Mouse (Mus musculus): ENCODE measurements around the gene Perp. TPM values are rescaled to one million over a fixed set of nuclear protein-coding genes. Genes with fewer than 3 reads are reported as not detected.

Gene Perp
- polyA plus RNA-seq, 1 experiment from 2014 or later = 11.7 TPM

GRCm38 (mm10) chr10:18845287-18845662 is 455 bp downstream of the Perp start:
- peaks cover 8% of the 10 kb centered on the region; the same call in 1 of the 2 replicates for H3K4me1 ChIP-seq
- H3K4me2 ChIP-seq = peak overlapping the region; percentile 97
- 6% methylated on average over 18 of the region's 18 CpGs for WGBS
- peaks cover 34% of the 10 kb centered on the region for H3K27me3 ChIP-seq (replicated peaks)
- no peaks in the 10 kb centered on the region for H3K36me3 ChIP-seq (replicated peaks)
- H3K4me3 ChIP-seq = peak overlapping the region; percentile 64
- H3K9me3 ChIP-seq = no peaks in the 10 kb centered on the region
- no peak overlapping the region for H3K27ac ChIP-seq
- peak overlapping the region; percentile 39 for H3K9ac ChIP-seq
- ATAC-seq (replicated peaks) = no peak

GRCm38 (mm10) chr10:18845711-18846110 is 891 bp downstream of the Perp start:
- Histone ChIP-seq H3K36me3 (replicated peaks) (no peaks in the 10 kb centered on the region), H3K9ac (no peak overlapping the region), H3K27me3 (replicated peaks) (peaks cover 34% of the 10 kb centered on the region), H3K4me3 (no peak overlapping the region), H3K4me2 (no peak overlapping the region), H3K9me3 (no peaks in the 10 kb centered on the region), H3K27ac (no peak overlapping the region), H3K4me1 (peaks cover 8% of the 10 kb centered on the region; the same call in 1 of the 2 replicates)
- 68% methylated on average over 4 of the region's 4 CpGs for WGBS
- ATAC-seq (replicated peaks) = no peak

- WGBS = 84% methylated on average over 8 of the region's 8 CpGs
- peaks cover 8% of the 10 kb centered on the region; the same call in 1 of the 2 replicates for H3K4me1 ChIP-seq
Observed at GRCm38 (mm10) chr10:18846474-18847264, 1.8 kb downstream of the Perp start.

GRCm38 (mm10) chr10:18850177-18850576 is 5.4 kb downstream of the Perp start:
- Histone ChIP-seq H3K4me1 (peaks cover 2% of the 10 kb centered on the region; the same call in 1 of the 2 replicates), H3K27ac (no peak overlapping the region), H3K9me3 (no peaks in the 10 kb centered on the region), H3K36me3 (replicated peaks) (no peaks in the 10 kb centered on the region), H3K27me3 (replicated peaks) (peaks cover 19% of the 10 kb centered on the region), H3K4me3 (no peak overlapping the region), H3K9ac (no peak overlapping the region), H3K4me2 (no peak overlapping the region)
- no peak for ATAC-seq (replicated peaks)
- WGBS = 95% methylated on average over 4 of the region's 4 CpGs

More at GRCm38 (mm10) chr10:18846474-18847264, 1.8 kb downstream of the Perp start:
- ATAC-seq (replicated peaks) = no peak
- Histone ChIP-seq H3K4me2 (no peak overlapping the region), H3K9ac (no peak overlapping the region), H3K27me3 (replicated peaks) (peaks cover 34% of the 10 kb centered on the region), H3K36me3 (replicated peaks) (no peaks in the 10 kb centered on the region), H3K4me3 (no peak overlapping the region), H3K9me3 (no peaks in the 10 kb centered on the region), H3K27ac (no peak overlapping the region)

- 87% methylated on average over 7 of the region's 7 CpGs for WGBS
- no peaks in the 10 kb centered on the region for H3K9me3 ChIP-seq
- ATAC-seq (replicated peaks) = no peak
Observed at GRCm38 (mm10) chr10:18853417-18853816, 8.6 kb downstream of the Perp start.

GRCm38 (mm10) chr10:18857244-18857643 is 12.4 kb downstream of the Perp start:
- Histone ChIP-seq H3K4me1 (no peaks in the 10 kb centered on the region), H3K27me3 (replicated peaks) (no peaks in the 10 kb centered on the region), H3K4me3 (no peak overlapping the region), H3K27ac (no peak overlapping the region), H3K9me3 (no peaks in the 10 kb centered on the region), H3K36me3 (replicated peaks) (no peaks in the 10 kb centered on the region), H3K4me2 (no peak overlapping the region), H3K9ac (no peak overlapping the region)
- WGBS = 80% methylated on average over 4 of the region's 4 CpGs
- no peak for ATAC-seq (replicated peaks)

More at GRCm38 (mm10) chr10:18853417-18853816, 8.6 kb downstream of the Perp start:
- no peaks in the 10 kb centered on the region for H3K27me3 ChIP-seq (replicated peaks)
- H3K9ac ChIP-seq = no peak overlapping the region
- no peaks in the 10 kb centered on the region for H3K36me3 ChIP-seq (replicated peaks)
- H3K4me2 ChIP-seq = no peak overlapping the region
- H3K4me1 ChIP-seq = no peaks in the 10 kb centered on the region
- H3K4me3 ChIP-seq = no peak overlapping the region
- no peak overlapping the region for H3K27ac ChIP-seq

- Histone ChIP-seq H3K27ac (no peak overlapping the region), H3K4me1 (no peaks in the 10 kb centered on the region), H3K9ac (no peak overlapping the region), H3K27me3 (replicated peaks) (no peaks in the 10 kb centered on the region), H3K36me3 (replicated peaks) (no peaks in the 10 kb centered on the region), H3K4me2 (no peak overlapping the region), H3K4me3 (no peak overlapping the region), H3K9me3 (no peaks in the 10 kb centered on the region)
- no peak for ATAC-seq (replicated peaks)
- 67% methylated on average over 3 of the region's 3 CpGs for WGBS
Observed at GRCm38 (mm10) chr10:18859632-18860031, 14.8 kb downstream of the Perp start.

GRCm38 (mm10) chr10:18860119-18860824 is 15.5 kb downstream of the Perp start:
- Histone ChIP-seq H3K4me1 (no peaks in the 10 kb centered on the region), H3K9me3 (no peaks in the 10 kb centered on the region), H3K4me2 (no peak overlapping the region), H3K4me3 (no peak overlapping the region), H3K27me3 (replicated peaks) (no peaks in the 10 kb centered on the region), H3K27ac (no peak overlapping the region), H3K36me3 (replicated peaks) (no peaks in the 10 kb centered on the region), H3K9ac (no peak overlapping the region)
- ATAC-seq (replicated peaks) = no peak
- WGBS = 64% methylated on average over 5 of the region's 5 CpGs

- no peaks in the 10 kb centered on the region for H3K9me3 ChIP-seq
- H3K36me3 ChIP-seq (replicated peaks) = no peaks in the 10 kb centered on the region
- no peak overlapping the region for H3K4me2 ChIP-seq
- H3K27me3 ChIP-seq (replicated peaks) = no peaks in the 10 kb centered on the region
- no peaks in the 10 kb centered on the region for H3K4me1 ChIP-seq
- H3K9ac ChIP-seq = no peak overlapping the region
- no peak overlapping the region for H3K4me3 ChIP-seq
- H3K27ac ChIP-seq = no peak overlapping the region
- 86% methylated on average over 11 of the region's 11 CpGs for WGBS
- ATAC-seq (replicated peaks) = no peak
Observed at GRCm38 (mm10) chr10:18860831-18861230, 16.0 kb downstream of the Perp start.

- WGBS = 78% methylated on average over 4 of the region's 4 CpGs
- Histone ChIP-seq H3K9me3 (no peaks in the 10 kb centered on the region), H3K36me3 (replicated peaks) (no peaks in the 10 kb centered on the region), H3K9ac (no peak overlapping the region), H3K27ac (no peak overlapping the region), H3K27me3 (replicated peaks) (no peaks in the 10 kb centered on the region), H3K4me1 (no peaks in the 10 kb centered on the region), H3K4me2 (no peak overlapping the region), H3K4me3 (no peak overlapping the region)
- ATAC-seq (replicated peaks) = no peak
Observed at GRCm38 (mm10) chr10:18861418-18861817, 16.6 kb downstream of the Perp start.

- Histone ChIP-seq H3K4me1 (no peaks in the 10 kb centered on the region), H3K36me3 (replicated peaks) (no peaks in the 10 kb centered on the region), H3K9ac (no peak overlapping the region), H3K27ac (no peak overlapping the region), H3K4me3 (no peak overlapping the region), H3K4me2 (no peak overlapping the region), H3K27me3 (replicated peaks) (no peaks in the 10 kb centered on the region), H3K9me3 (no peaks in the 10 kb centered on the region)
- WGBS = 76% methylated on average over 4 of the region's 4 CpGs
- ATAC-seq (replicated peaks) = no peak
Observed at GRCm38 (mm10) chr10:18863332-18863731, 18.5 kb downstream of the Perp start.

- 55% methylated on average over 5 of the region's 5 CpGs for WGBS
Observed at GRCm38 (mm10) chr10:18864753-18865152, 19.9 kb downstream of the Perp start.

More at GRCm38 (mm10) chr10:18864753-18865152, 19.9 kb downstream of the Perp start:
- no peak for ATAC-seq (replicated peaks)
- Histone ChIP-seq H3K4me1 (no peaks in the 10 kb centered on the region), H3K27ac (no peak overlapping the region), H3K9ac (no peak overlapping the region), H3K27me3 (replicated peaks) (no peaks in the 10 kb centered on the region), H3K4me3 (no peak overlapping the region), H3K9me3 (no peaks in the 10 kb centered on the region), H3K36me3 (replicated peaks) (no peaks in the 10 kb centered on the region), H3K4me2 (no peak overlapping the region)

All from midbrain, embryonic 15.5 days (tissue).